Mouse (Mus musculus) lung, embryonic 14.5 days (tissue): ENCODE measurements at regions not wholly inside any gene's neighbourhood (a gene's known extent, or its start where the extent isn't known, plus 50 kb on each side); places are given as distances from the start of the nearest gene placed in this dataset.

Experiments used
- ATAC-seq: fragments of 200-750 bp; cut with Nextera tagmentation; 2 replicates; pipeline ENCODE4 v1.8.0; 2017; ENCODE audit warnings: mild to moderate bottlenecking, moderate TSS enrichment, moderate library complexity; ENCODE audit not compliant: insufficient read depth
- DNase-seq: peaks from one replicate; pipeline ENCODE4 v3.0.0-alpha.2; 2015
- H3K27ac ChIP-seq: fragments of 300-500 bp; sonication (generic); 2 replicates; pipeline ENCODE4 v1.5.1; 2014; ENCODE audit warnings: low read depth, mild to moderate bottlenecking, moderate library complexity
- H3K27me3 ChIP-seq: fragments of 300-500 bp; sonication (generic); 2 replicates; pipeline ENCODE4 v1.6.1; 2014; ENCODE audit warnings: low read length, control low read depth; ENCODE audit not compliant: insufficient read depth
- H3K36me3 ChIP-seq: fragments of 300-500 bp; sonication (generic); 2 replicates; pipeline ENCODE4 v1.6.1; 2014; ENCODE audit warnings: control low read depth; ENCODE audit not compliant: insufficient read depth
- H3K4me1 ChIP-seq: fragments of 300-500 bp; sonication (generic); 2 replicates; pipeline ENCODE4 v1.6.1; 2014; ENCODE audit warnings: antibody characterized with exemption, control low read depth; ENCODE audit not compliant: insufficient read depth
- H3K4me2 ChIP-seq: fragments of 300-500 bp; sonication (generic); 2 replicates; pipeline ENCODE4 v1.6.1; 2014; ENCODE audit warnings: mild to moderate bottlenecking
- H3K4me3 ChIP-seq: fragments of 300-500 bp; sonication (generic); 2 replicates; pipeline ENCODE4 v1.5.1; 2014; ENCODE audit warnings: low read depth, low read length
- H3K9ac ChIP-seq: fragments of 300-500 bp; sonication (generic); 2 replicates; pipeline ENCODE4 v1.6.1; 2014
- H3K9me3 ChIP-seq: fragments of 300-500 bp; sonication (generic); 2 replicates; pipeline ENCODE4 v1.6.1; 2016; ENCODE audit warnings: low read depth, low read length, control low read depth
- CTCF ChIP-seq: IDR thresholded peaks from 2 replicates; pipeline ENCODE4 v1.5.1; 2016; ENCODE audit warnings: antibody characterized with exemption, low read depth
- WGBS: fragments of 180-500 bp; shearing (Covaris S2); extraction: QIAGEN DNeasy Blood & Tissue Kit; methylation state at CpG from one replicate; pipeline ENCODE4 v1.1.7; 2014; 5-methylcytosine and 5-hydroxymethylcytosine counted together

- Histone ChIP-seq H3K4me1 (no peaks in the 10 kb centered on the region), H3K27me3 (no peaks in the 10 kb centered on the region), H3K36me3 (no peaks in the 10 kb centered on the region), H3K9me3 (no peaks in the 10 kb centered on the region), H3K4me2 (no peak overlapping the region), H3K9ac (no peak overlapping the region), H3K4me3 (no peak overlapping the region), H3K27ac (no peak overlapping the region)
- peak; percentile 57; the same call in 1 of the 2 replicates for ATAC-seq
- TF ChIP-seq CTCF = no peak
- 64% methylated on average over 3 of the region's 3 CpGs for WGBS
- peak; percentile 71 for DNase-seq
Observed at GRCm38 (mm10) chr12:33714392-33714791, 213.8 kb upstream of the Ferd3l start.

DNA sequence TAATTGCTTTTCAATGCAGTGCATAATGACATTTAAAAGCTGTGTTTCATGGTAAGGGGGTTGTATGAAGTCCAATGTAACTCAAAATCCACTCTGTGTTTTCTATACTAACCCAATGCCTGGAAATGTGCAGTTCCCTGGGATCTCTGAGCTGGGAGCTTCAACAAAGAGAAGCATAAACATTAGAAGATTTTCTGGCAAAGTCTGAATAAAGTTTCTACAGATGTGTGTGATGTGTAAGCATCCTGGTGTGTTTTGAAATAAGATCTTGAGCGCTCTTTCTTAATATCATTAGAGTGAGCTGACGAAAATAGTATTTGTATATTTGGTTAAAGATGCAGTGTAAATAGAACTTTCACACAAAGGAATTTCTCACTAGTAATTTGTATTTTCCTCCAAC lies 212.2 kb upstream of the Ferd3l start:
- H3K27ac ChIP-seq = no peak overlapping the region
- 48% methylated on average over 2 of the region's 2 CpGs for WGBS
- H3K4me3 ChIP-seq = no peak overlapping the region
- no peak overlapping the region for H3K4me2 ChIP-seq
- H3K27me3 ChIP-seq = no peaks in the 10 kb centered on the region
- no peaks in the 10 kb centered on the region for H3K36me3 ChIP-seq
- H3K9ac ChIP-seq = no peak overlapping the region
- no peaks in the 10 kb centered on the region for H3K4me1 ChIP-seq
- DNase-seq (peak; percentile 58), ATAC-seq (no peak)
- H3K9me3 ChIP-seq = no peaks in the 10 kb centered on the region
- TF ChIP-seq CTCF = no peak

GRCm38 (mm10) chr12:33717053-33717452 lies 211.2 kb upstream of the Ferd3l start:
- ATAC-seq (no peak), DNase-seq (peak; percentile 10)
- 46% methylated on average over 4 of the region's 4 CpGs for WGBS
- Histone ChIP-seq H3K4me3 (no peak overlapping the region), H3K9me3 (no peaks in the 10 kb centered on the region), H3K4me2 (no peak overlapping the region), H3K27ac (no peak overlapping the region), H3K9ac (no peak overlapping the region), H3K27me3 (no peaks in the 10 kb centered on the region), H3K36me3 (no peaks in the 10 kb centered on the region), H3K4me1 (no peaks in the 10 kb centered on the region)
- TF ChIP-seq CTCF = no peak

DNA sequence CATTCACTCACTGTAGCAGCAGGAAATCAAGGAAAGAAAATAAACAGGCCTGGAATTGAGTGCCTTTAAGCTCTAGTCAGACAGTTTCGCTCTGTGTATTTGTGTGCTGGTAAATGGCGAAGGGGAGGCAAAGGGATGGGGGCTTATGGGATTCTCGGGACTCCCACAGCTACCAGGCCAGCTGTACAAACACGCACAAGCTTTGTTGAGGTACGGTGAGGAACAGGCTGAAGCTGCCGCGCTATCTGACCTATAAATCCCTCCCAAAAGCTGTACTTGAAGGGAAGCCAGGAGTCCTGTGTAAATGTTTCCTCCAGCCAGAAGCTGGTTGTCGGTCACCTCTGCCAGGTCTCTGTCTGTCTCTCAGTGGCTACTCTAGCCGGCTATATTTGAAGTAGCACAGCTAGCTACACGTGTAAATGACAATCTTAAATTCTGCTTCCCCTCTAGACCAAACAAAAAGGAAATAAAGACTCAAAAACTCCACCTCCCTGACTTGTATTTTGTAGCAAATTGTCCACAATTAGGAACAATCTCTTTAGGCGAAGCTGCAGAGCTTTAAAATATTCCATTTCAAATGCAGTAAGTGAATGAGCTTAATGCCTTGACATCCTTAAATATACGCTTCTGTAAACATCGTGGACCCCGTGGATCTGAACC lies 210.5 kb upstream of the Ferd3l start:
- no peak overlapping the region for H3K9ac ChIP-seq
- no peak for TF ChIP-seq CTCF
- no peaks in the 10 kb centered on the region for H3K4me1 ChIP-seq
- no peaks in the 10 kb centered on the region for H3K27me3 ChIP-seq
- DNase-seq (peak; percentile 36), ATAC-seq (no peak)
- H3K27ac ChIP-seq = peak overlapping the region; percentile 42; the same call in 1 of the 2 replicates
- WGBS = 13% methylated on average over 14 of the region's 14 CpGs
- no peak overlapping the region for H3K4me3 ChIP-seq
- peak overlapping the region; percentile 48 for H3K4me2 ChIP-seq
- no peaks in the 10 kb centered on the region for H3K9me3 ChIP-seq
- no peaks in the 10 kb centered on the region for H3K36me3 ChIP-seq

- DNase-seq = peak; percentile 76
- WGBS = 29% methylated on average over 7 of the region's 7 CpGs
Observed at GRCm38 (mm10) chr12:33719063-33719462, 209.2 kb upstream of the Ferd3l start.

DNA sequence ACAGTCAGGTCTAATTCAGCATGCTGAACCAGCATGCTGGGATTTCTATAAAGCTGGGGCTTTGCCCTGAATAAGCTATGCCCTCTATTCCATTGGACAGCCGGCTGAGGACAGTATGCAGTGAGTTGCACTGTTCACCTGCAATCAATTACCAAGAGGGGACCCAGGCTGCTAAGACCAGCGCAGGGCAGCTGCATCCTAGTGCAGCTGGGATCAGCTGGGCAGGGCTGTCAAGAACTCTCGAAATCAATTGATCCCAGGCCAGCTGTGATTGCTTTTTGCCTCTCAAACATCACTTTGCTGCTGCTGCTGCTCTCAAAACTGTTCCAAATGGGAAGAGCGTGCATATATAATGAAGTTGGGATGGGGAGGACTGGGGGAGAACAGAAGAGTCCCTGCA lies 196.3 kb upstream of the Ferd3l start:
- DNase-seq = peak; percentile 3
- no peak for TF ChIP-seq CTCF
- H3K36me3 ChIP-seq = no peaks in the 10 kb centered on the region
- no peak overlapping the region for H3K9ac ChIP-seq
- H3K27me3 ChIP-seq = no peaks in the 10 kb centered on the region
- no peaks in the 10 kb centered on the region for H3K4me1 ChIP-seq
- H3K4me3 ChIP-seq = no peak overlapping the region
- no peaks in the 10 kb centered on the region for H3K9me3 ChIP-seq
- 24% methylated on average over 4 of the region's 4 CpGs for WGBS
- no peak for ATAC-seq
- no peak overlapping the region for H3K4me2 ChIP-seq
- no peak overlapping the region for H3K27ac ChIP-seq

More at GRCm38 (mm10) chr12:33719063-33719462, 209.2 kb upstream of the Ferd3l start:
- peak; percentile 59; the same call in 1 of the 2 replicates for ATAC-seq
- Histone ChIP-seq H3K4me1 (no peaks in the 10 kb centered on the region), H3K4me2 (peak overlapping the region; percentile 27; the same call in 1 of the 2 replicates), H3K9me3 (no peaks in the 10 kb centered on the region), H3K9ac (no peak overlapping the region), H3K36me3 (no peaks in the 10 kb centered on the region), H3K27me3 (no peaks in the 10 kb centered on the region), H3K27ac (no peak overlapping the region), H3K4me3 (no peak overlapping the region)
- no peak for TF ChIP-seq CTCF

DNA sequence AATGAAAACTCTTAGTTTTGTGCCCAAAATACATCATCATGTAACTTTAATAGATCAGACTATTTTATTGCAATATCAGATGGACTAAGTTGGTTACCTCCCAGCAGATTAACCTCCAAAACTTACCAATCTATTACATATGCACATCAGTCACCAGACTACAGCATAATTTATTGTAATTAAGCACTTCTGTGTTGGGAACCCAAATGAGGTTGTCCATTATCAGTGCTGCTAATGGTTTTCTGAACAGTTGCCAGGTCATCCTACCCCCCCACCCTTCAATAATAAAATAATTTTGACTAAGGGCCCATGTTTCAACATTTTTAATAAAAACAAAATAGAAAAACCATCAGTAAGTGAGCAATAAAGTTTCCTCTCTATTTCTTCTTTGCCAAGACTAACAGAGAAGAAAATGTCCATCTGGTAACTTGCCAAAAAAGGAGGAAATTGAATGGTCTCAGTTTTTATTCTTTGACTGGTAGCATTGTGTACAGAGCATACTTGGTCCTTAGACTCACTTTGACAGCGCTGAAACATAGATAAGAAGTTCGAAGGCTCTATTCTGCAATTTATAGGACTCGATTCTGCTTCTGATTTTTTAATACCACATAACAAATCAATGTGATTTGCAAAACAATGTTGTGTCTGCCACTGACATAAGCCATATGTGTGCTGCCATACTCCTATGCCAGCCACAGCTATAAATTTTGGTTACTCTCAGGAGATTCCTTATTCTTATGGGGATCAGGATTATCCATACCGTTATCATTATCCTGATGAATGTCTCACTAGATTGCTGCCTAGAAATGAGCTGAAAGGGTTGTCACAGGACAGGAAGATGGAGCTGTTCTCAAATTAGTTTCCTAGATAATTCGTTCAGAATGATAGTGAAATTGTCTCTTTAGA lies 152.4 kb upstream of the Ferd3l start:
- DNase-seq (peak; percentile 72), ATAC-seq (no peak)
- Histone ChIP-seq H3K4me3 (no peak overlapping the region), H3K9me3 (no peaks in the 10 kb centered on the region), H3K9ac (no peak overlapping the region), H3K27me3 (no peaks in the 10 kb centered on the region), H3K27ac (no peak overlapping the region), H3K4me1 (no peaks in the 10 kb centered on the region), H3K36me3 (no peaks in the 10 kb centered on the region), H3K4me2 (no peak overlapping the region)
- WGBS = 40% methylated on average over 5 of the region's 5 CpGs
- TF ChIP-seq CTCF = no peak
